Mouse (Mus musculus) ovary, adult 18-20 months (tissue): ENCODE measurements at regions not wholly inside any gene's neighbourhood (a gene's known extent, or its start where the extent isn't known, plus 50 kb on each side); places are given as distances from the start of the nearest gene placed in this dataset.
"Not testable (repeated sequence)": the region's sequence is repeated elsewhere in the genome, so short reads cannot be mapped to it uniquely, and the experiment has no call there.

Experiments
- DNase-seq: peaks from one replicate; pipeline ENCODE4 v3.0.0; 2022; ENCODE audit warnings: low spot score, mixed read lengths

- no peak for DNase-seq
Observed at GRCm38 (mm10) chr4:71409867-71410266, 347.9 kb downstream of the Gm11232 start.

- no peak for DNase-seq
Observed at GRCm38 (mm10) chr4:71390444-71390843, 367.3 kb downstream of the Gm11232 start.

GRCm38 (mm10) chr4:71369276-71369675 lies 388.5 kb downstream of the Gm11232 start:
- DNase-seq = no peak

- DNase-seq = no peak
Observed at GRCm38 (mm10) chr4:71363761-71364160, 394.0 kb downstream of the Gm11232 start.

GRCm38 (mm10) chr4:71357626-71358025 lies 400.1 kb downstream of the Gm11232 start:
- DNase-seq = no peak

GRCm38 (mm10) chr4:71356714-71357113 lies 401.1 kb downstream of the Gm11232 start:
- DNase-seq = no peak

- DNase-seq = no peak
Observed at GRCm38 (mm10) chr4:71356310-71356709, 401.5 kb downstream of the Gm11232 start.

GRCm38 (mm10) chr4:71351880-71352279 lies 405.9 kb downstream of the Gm11232 start:
- DNase-seq = no peak

- no peak for DNase-seq
Observed at GRCm38 (mm10) chr4:71343068-71343467, 414.7 kb downstream of the Gm11232 start.

GRCm38 (mm10) chr4:71338582-71338981 lies 419.2 kb downstream of the Gm11232 start:
- DNase-seq = no peak

- no peak for DNase-seq
Observed at GRCm38 (mm10) chr4:71332672-71333071, 425.1 kb downstream of the Gm11232 start.

- DNase-seq = no peak
Observed at GRCm38 (mm10) chr4:71332018-71332417, 425.7 kb downstream of the Gm11232 start.

- DNase-seq = no peak
Observed at GRCm38 (mm10) chr4:71316605-71317004, 441.2 kb downstream of the Gm11232 start.

- no peak for DNase-seq
Observed at GRCm38 (mm10) chr4:71307176-71307612, 450.6 kb downstream of the Gm11232 start.

- no peak for DNase-seq
Observed at GRCm38 (mm10) chr4:71306690-71307089, 451.1 kb downstream of the Gm11232 start.

GRCm38 (mm10) chr4:71295716-71296115 lies 462.0 kb downstream of the Gm11232 start:
- DNase-seq = not testable (repeated sequence)

GRCm38 (mm10) chr4:71291741-71292149 lies 466.0 kb downstream of the Gm11232 start:
- DNase-seq = no peak

- not testable (repeated sequence) for DNase-seq
Observed at GRCm38 (mm10) chr4:71291111-71291740, 466.5 kb downstream of the Gm11232 start.

GRCm38 (mm10) chr4:71283147-71283546 lies 474.6 kb downstream of the Gm11232 start:
- no peak for DNase-seq

- DNase-seq = no peak
Observed at GRCm38 (mm10) chr4:71279710-71280109, 478.1 kb downstream of the Gm11232 start.

- DNase-seq = no peak
Observed at GRCm38 (mm10) chr4:71259897-71260296, 497.9 kb downstream of the Gm11232 start.

- DNase-seq = no peak
Observed at GRCm38 (mm10) chr4:71230497-71230872, 527.3 kb downstream of the Gm11232 start.

GRCm38 (mm10) chr4:71229796-71230496 lies 527.8 kb downstream of the Gm11232 start:
- DNase-seq = no peak

- DNase-seq = no peak
Observed at GRCm38 (mm10) chr4:71226653-71227052, 531.1 kb downstream of the Gm11232 start.
